Mouse (Mus musculus): Measurements from ENCODE around the gene Zfp652. TPM values are rescaled to one million over a fixed set of nuclear protein-coding genes. Genes with fewer than 3 reads are reported as not detected.
A peak's percentile ranks its signal among the peaks of the same experiment; 100 is the strongest.
"Not testable (repeated sequence)": the region's sequence is repeated elsewhere in the genome, so short reads cannot be mapped to it uniquely, and the experiment has no call there.

Gene Zfp652
- total RNA-seq, 1 experiment from 2014 or later: 15.2 TPM

GRCm38 (mm10) chr11:95750995-95751394, 38.5 kb downstream of the Zfp652 start:
- ATAC-seq (replicated peaks; ENCODE audit: insufficient number of reproducible peaks, low FRiP score, low TSS enrichment, poor library complexity, severe bottlenecking): peak; percentile 86

DNA sequence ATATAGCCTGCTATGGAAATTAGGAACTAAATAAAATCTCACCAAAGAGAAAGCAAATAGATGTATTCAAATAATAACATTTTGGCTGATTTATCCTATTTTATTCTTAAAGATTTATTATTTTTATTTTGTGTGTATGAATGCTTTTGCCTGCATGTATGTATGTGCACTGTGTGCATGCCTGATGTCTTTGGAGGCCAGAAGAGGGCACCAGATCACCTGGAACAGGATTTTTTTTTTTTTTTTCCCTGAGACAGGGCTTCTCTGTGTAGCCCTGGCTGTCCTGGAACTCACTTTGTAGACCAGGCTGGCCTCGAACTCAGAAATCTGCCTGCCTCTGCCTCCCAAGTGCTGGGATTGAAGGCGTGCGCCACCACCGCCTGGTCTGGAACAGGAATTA, 42.7 kb downstream of the Zfp652 start:
- ATAC-seq (replicated peaks; ENCODE audit: insufficient number of reproducible peaks, low FRiP score, low TSS enrichment, poor library complexity, severe bottlenecking): not testable (repeated sequence)

DNA sequence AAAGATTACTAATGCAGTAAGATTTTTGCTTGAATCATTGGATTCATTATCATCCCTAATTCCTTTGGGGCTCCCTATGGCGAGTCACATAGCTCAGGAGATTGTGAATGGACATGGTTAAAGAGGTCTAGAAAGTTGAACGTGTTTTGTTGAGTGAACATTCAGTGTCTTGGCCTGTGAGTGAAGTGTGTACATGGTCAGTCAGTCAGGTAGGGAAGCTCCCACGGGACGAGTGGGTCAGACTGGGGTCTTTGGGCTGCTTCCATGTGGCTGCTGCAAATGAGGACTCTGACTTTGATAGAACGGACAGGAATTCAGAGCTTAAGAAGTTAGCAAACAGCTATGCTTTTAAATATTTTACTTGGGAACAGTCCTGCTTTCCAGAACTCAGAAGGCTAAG, 48.0 kb downstream of the Zfp652 start:
- ATAC-seq (replicated peaks; ENCODE audit: insufficient number of reproducible peaks, low FRiP score, low TSS enrichment, poor library complexity, severe bottlenecking): no peak

GRCm38 (mm10) chr11:95762996-95763395, 50.5 kb downstream of the Zfp652 start:
- ATAC-seq (replicated peaks; ENCODE audit: insufficient number of reproducible peaks, low FRiP score, low TSS enrichment, poor library complexity, severe bottlenecking): no peak

DNA sequence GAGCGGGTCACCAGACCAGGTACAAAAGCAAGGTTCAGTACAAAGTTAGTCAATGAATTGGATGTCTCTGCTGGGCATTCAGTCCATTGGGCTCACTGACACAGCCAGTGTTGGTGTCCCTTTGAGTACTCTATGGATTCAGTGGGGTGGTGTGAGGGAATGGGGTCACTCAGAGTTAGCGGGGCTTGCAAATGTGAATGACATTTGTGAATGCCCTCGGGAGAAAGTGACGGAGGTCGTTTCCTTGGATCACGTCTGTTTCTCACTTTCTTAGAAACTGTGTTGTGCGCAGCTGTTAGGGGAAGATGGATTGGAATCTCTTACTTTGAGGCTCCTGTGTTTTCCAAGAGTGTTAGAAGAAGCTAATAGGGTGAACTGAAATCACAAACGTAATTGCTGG, 52.3 kb downstream of the Zfp652 start:
- no peak for ATAC-seq (replicated peaks; ENCODE audit: insufficient number of reproducible peaks, low FRiP score, low TSS enrichment, poor library complexity, severe bottlenecking)

DNA sequence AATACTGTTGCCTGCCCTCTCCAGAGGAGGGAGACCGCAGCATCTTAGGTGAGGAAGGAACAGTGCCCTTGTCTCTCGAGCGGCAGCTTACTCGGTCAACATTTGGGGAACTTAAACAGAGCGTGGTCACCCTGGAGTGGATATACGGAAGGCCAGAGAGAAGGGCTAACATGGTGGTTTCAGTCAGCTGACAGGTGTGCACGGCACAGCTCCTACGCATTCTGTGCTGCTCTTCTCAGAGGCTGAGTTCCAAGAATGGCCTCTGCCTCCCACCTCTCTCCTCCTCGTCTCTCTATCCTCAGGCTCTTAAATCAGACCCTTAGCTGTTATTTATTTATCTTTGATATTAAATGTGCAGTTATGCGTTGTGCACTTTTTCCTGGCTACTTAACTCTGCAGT, 52.9 kb downstream of the Zfp652 start:
- no peak for ATAC-seq (replicated peaks; ENCODE audit: insufficient number of reproducible peaks, low FRiP score, low TSS enrichment, poor library complexity, severe bottlenecking)

DNA sequence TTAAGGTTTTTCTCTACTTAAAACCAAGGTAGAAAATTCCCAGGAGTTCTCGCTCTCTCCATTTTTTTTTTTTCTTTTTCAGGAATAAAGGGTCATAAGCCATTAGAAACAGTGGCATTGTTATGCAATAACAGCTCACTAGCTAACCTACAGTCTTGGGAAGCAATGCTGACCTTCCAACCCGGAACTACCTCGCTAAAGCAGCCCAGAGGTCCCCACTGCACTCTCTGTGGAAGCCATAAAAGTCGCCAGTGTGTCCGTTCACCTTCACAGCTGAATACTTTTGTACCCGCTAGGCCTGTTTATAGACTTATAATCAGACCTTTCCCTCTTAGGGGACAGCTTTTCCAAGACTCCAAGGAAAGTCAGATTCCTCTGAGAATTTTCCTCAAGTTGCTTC, 55.8 kb downstream of the Zfp652 start:
- no peak for ATAC-seq (replicated peaks; ENCODE audit: insufficient number of reproducible peaks, low FRiP score, low TSS enrichment, poor library complexity, severe bottlenecking)

DNA sequence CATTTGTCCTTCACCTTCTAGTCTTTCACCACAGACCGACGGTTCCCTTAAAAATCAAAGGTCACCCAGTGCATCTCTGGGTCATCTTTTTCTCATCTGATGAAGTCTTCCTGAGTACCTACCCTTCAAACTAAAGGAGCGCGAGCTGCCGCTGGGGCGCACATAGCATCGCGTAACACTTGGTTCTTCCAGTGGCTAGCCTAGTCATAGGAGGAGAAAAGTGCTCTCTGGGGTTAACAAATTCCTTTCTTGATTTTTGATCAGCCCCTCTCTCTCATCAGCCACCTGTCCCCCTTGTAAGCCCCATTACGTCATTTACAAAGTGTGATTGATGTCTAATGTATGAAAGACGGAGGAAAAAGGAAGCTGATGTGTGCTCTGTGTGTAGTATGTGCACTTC, 56.7 kb downstream of the Zfp652 start:
- no peak for ATAC-seq (replicated peaks; ENCODE audit: insufficient number of reproducible peaks, low FRiP score, low TSS enrichment, poor library complexity, severe bottlenecking)

DNA sequence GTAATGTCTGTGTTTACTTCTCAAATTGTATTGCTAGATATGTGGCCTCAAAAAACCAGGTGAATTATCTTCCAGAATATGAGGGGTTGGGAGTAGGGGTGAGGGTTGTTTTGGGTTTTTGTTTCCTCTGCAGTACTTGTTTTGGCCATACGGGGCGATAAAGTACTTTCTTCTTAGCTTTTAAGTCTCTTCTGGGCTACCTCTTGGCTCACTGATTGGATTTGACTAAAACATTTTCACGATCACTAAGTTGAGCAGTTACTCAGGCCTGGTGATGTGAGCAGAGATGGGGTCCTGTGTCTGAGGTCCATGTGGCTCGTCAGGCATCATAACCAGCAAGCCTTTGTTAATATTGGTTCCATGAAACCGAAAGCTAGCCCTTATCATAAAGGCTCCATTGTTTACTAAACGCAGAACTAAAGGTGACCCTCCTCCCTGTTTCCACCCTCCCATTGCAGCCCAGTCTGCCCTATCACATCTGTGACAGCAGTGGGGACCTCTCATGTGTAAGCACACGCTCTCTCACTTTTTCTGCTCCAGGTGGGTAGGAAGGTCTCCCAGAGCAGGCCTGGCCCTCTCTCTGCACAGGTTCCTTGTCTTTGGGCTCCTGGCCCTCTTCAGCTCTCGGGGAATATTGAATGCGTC, 58.4 kb downstream of the Zfp652 start:
- ATAC-seq (replicated peaks; ENCODE audit: insufficient number of reproducible peaks, low FRiP score, low TSS enrichment, poor library complexity, severe bottlenecking): no peak

DNA sequence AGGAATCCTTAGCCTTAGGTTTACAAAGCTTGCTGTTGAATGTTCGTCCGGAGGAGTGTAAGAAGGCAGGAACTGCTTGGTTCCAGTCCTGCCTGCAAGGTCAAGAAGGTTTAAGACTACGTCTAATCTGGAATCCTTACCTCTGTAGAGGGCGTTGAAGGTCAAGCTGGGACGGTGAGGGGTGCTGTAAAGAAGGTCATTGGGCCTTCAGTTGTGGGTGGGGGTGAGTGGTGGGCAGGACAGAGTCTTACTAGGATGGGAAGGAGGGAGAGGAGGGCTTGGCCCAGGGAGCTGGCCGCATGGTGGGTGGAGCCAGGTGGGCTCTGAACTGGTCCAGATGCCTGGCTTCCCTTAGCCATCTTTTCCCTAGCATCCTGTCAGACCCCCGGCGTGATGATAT, 59.2 kb downstream of the Zfp652 start:
- no peak for ATAC-seq (replicated peaks; ENCODE audit: insufficient number of reproducible peaks, low FRiP score, low TSS enrichment, poor library complexity, severe bottlenecking)

GRCm38 (mm10) chr11:95773264-95773663, 60.8 kb downstream of the Zfp652 start:
- no peak for ATAC-seq (replicated peaks; ENCODE audit: insufficient number of reproducible peaks, low FRiP score, low TSS enrichment, poor library complexity, severe bottlenecking)

- ATAC-seq (replicated peaks; ENCODE audit: insufficient number of reproducible peaks, low FRiP score, low TSS enrichment, poor library complexity, severe bottlenecking): no peak; the same call in 1 of the 2 replicates
Measured at GRCm38 (mm10) chr11:95777323-95778297, 65.1 kb downstream of the Zfp652 start.

- 0 out of 2 replicates have a peak, but pooled peaks have one; percentile 44 for ATAC-seq (replicated peaks; ENCODE audit: insufficient number of reproducible peaks, low FRiP score, low TSS enrichment, poor library complexity, severe bottlenecking)
Measured at GRCm38 (mm10) chr11:95778831-95779251, 66.4 kb downstream of the Zfp652 start.

- ATAC-seq (replicated peaks; ENCODE audit: insufficient number of reproducible peaks, low FRiP score, low TSS enrichment, poor library complexity, severe bottlenecking): no peak
Measured at GRCm38 (mm10) chr11:95779366-95779765, 66.9 kb downstream of the Zfp652 start.

- no peak for ATAC-seq (replicated peaks; ENCODE audit: insufficient number of reproducible peaks, low FRiP score, low TSS enrichment, poor library complexity, severe bottlenecking)
Measured at GRCm38 (mm10) chr11:95780480-95780879, 68.0 kb downstream of the Zfp652 start.

GRCm38 (mm10) chr11:95781557-95781956, 69.1 kb downstream of the Zfp652 start:
- no peak for ATAC-seq (replicated peaks; ENCODE audit: insufficient number of reproducible peaks, low FRiP score, low TSS enrichment, poor library complexity, severe bottlenecking)

GRCm38 (mm10) chr11:95783457-95783856, 71.0 kb downstream of the Zfp652 start:
- no peak for ATAC-seq (replicated peaks; ENCODE audit: insufficient number of reproducible peaks, low FRiP score, low TSS enrichment, poor library complexity, severe bottlenecking)

- no peak for ATAC-seq (replicated peaks; ENCODE audit: insufficient number of reproducible peaks, low FRiP score, low TSS enrichment, poor library complexity, severe bottlenecking)
Measured at GRCm38 (mm10) chr11:95783958-95784357, 71.5 kb downstream of the Zfp652 start.

DNA sequence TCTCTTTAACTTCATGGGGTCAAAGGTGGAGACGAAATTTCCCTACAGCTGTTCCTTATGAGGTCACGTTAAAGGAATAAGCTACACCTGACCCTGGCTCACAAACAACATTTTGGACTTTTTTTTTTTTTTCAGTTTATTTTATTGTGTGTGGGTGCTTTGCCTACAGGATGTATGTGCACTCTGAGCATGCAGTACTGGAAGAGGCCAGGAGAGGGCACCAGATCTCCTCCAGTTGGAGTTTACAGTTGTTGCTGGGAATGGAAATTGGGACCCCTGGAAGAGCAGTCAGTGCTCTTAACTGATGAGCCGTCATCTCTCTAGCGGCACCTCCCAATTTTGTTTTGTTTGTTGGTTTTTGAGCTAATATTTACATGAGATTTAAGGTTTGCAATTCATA, 73.2 kb downstream of the Zfp652 start:
- ATAC-seq (replicated peaks; ENCODE audit: insufficient number of reproducible peaks, low FRiP score, low TSS enrichment, poor library complexity, severe bottlenecking): no peak

DNA sequence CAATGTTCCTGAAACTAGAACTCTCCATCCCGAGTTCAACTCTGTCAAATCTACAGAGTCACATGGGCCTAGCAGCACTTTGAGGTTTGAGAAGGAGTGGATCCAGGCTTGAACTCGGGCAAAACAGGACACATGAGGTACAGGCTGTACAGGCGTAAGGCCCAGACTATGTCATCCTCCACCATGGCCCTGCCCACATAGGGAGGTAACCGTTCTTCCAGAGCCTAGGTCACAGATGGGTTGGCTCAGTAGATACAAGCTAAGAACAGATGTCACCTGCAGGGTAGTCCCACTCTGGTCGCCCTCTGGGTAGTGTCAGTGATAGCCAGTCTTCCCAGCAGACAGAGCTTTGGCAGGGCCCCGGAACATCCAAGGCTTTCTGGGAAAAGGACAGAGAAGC, 74.0 kb downstream of the Zfp652 start:
- no peak for ATAC-seq (replicated peaks; ENCODE audit: insufficient number of reproducible peaks, low FRiP score, low TSS enrichment, poor library complexity, severe bottlenecking)

Measured in monocyte, adult 5-6 weeks (primary cell).